Mouse (Mus musculus) testis, adult 2 months (tissue): ENCODE data around the gene Ubr7.

Experiments
- CTCF ChIP-seq: fragments of 200-500 bp; IDR thresholded peaks from 2 replicates; pipeline ENCODE4 v1.5.1; 2012; ENCODE audit warnings: low read depth, mild to moderate bottlenecking, inconsistent platforms, low read length, moderate library complexity; ENCODE audit not compliant: control insufficient read depth, insufficient read depth, insufficient replicate concordance
- POLR2A ChIP-seq: fragments of 200-500 bp; IDR thresholded peaks from 2 replicates; pipeline ENCODE4 v1.6.1; 2012; ENCODE audit warnings: low read depth, mild to moderate bottlenecking, inconsistent platforms, low read length, moderate library complexity; ENCODE audit not compliant: control insufficient read depth

DNA sequence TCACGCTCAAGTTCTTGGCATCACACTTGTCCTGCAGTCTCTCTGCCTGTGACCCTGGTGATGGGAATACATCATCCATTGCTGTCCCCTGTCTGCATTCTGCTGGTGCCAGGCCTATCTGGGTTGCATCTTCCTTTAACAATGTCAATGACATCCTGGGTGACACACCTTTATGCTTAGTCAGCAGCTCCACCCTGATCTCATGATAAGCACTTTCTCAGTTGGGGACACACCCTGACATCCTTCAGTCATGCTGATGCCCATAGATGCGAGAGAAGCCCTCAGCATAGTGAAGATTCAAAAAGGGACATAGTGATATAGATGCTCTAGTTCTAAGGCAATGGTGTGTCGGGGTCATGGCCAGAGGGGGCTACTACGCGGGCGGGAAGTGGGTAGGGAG lies 32.6 kb upstream of the Ubr7 start:
- TF ChIP-seq CTCF (no peak), POLR2A (no peak)
